Mouse (Mus musculus) erythroblast, embryonic 14.5 days (primary cell): ENCODE data around the gene Adamtsl2. TPM values are rescaled to one million over a fixed set of nuclear protein-coding genes. Genes with fewer than 3 reads are reported as not detected.

Experiments
- H3K27me3 ChIP-seq: 2 replicates; pipeline ENCODE4 v1.6.1; 2012; ENCODE audit warnings: inconsistent platforms; ENCODE audit not compliant: control insufficient read depth
- H3K36me3 ChIP-seq: 2 replicates; pipeline ENCODE4 v1.6.1; 2012; ENCODE audit warnings: mild to moderate bottlenecking, inconsistent platforms; ENCODE audit not compliant: control insufficient read depth
- H3K4me1 ChIP-seq: 2 replicates; pipeline ENCODE4 v1.6.1; 2012; ENCODE audit warnings: inconsistent platforms; ENCODE audit not compliant: control insufficient read depth
- H3K4me3 ChIP-seq: replicated peaks from 2 replicates; pipeline ENCODE3; 2012; ENCODE audit warnings: moderate library complexity, mild to moderate bottlenecking, inconsistent platforms
- H3K9me3 ChIP-seq: 2 replicates; pipeline ENCODE4 v1.6.1; 2012; ENCODE audit warnings: low read length, inconsistent platforms, mixed read lengths; ENCODE audit not compliant: control insufficient read depth
- GATA1 ChIP-seq: IDR thresholded peaks from 2 replicates; pipeline ENCODE4 v1.6.1; 2012; ENCODE audit warnings: low read length, inconsistent platforms, mixed read lengths
- TAL1 ChIP-seq: IDR thresholded peaks from 3 replicates; pipeline ENCODE4 v1.6.1; 2012; ENCODE audit warnings: low read length, inconsistent platforms, mixed read lengths
- polyA plus RNA-seq: library from polyadenylated mRNA; stranded (reverse); fragments of >175 nt; gene quantifications from 2 replicates; pipeline ENCODE4 v1.2.3, GENCODE M21; 2012

Gene Adamtsl2
- polyA plus RNA-seq, 1 experiment, result not detected

GRCm38 (mm10) chr2:27121626-27122355 is 42.6 kb downstream of the Adamtsl2 start:
- TF ChIP-seq TAL1 (no peak), GATA1 (no peak)
- H3K27me3 ChIP-seq, result no peaks in the 10 kb centered on the region

GRCm38 (mm10) chr2:27122578-27122977 is 43.4 kb downstream of the Adamtsl2 start:
- TF ChIP-seq GATA1, result no peak
- TF ChIP-seq TAL1, result no peak
- Histone ChIP-seq H3K36me3 (no peaks in the 10 kb centered on the region), H3K4me1 (no peaks in the 10 kb centered on the region; the same call in 1 of the 2 replicates), H3K27me3 (no peaks in the 10 kb centered on the region), H3K4me3 (no peak overlapping the region), H3K9me3 (no peaks in the 10 kb centered on the region)

More at GRCm38 (mm10) chr2:27121626-27122355, 42.6 kb downstream of the Adamtsl2 start:
- no peaks in the 10 kb centered on the region for H3K36me3 ChIP-seq
- no peak overlapping the region for H3K4me3 ChIP-seq
- no peaks in the 10 kb centered on the region for H3K9me3 ChIP-seq
- H3K4me1 ChIP-seq, result no peaks in the 10 kb centered on the region; the same call in 1 of the 2 replicates

DNA sequence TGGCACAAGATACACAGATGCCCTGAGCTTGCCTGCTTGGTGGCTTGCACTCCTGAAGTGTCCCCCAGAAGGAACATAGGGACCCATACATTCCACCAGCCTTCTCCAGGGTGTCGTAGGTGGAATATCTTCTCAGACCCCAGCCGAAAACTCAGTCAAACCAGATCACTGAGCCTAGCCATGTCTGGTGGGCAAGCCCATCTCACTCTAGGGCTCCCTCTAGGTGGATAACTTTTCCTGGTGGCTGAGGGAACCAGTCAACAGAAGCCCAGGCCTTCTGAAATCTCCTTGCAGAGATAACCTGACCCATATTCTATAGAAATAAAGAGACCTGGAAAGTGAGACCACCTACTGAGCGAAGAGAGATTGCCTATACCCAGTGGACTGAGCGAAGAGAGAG is 43.9 kb downstream of the Adamtsl2 start:
- Histone ChIP-seq H3K4me1 (no peaks in the 10 kb centered on the region; the same call in 1 of the 2 replicates), H3K27me3 (no peaks in the 10 kb centered on the region), H3K36me3 (no peaks in the 10 kb centered on the region), H3K4me3 (no peak overlapping the region), H3K9me3 (no peaks in the 10 kb centered on the region)
- no peak for TF ChIP-seq TAL1
- TF ChIP-seq GATA1, result no peak

DNA sequence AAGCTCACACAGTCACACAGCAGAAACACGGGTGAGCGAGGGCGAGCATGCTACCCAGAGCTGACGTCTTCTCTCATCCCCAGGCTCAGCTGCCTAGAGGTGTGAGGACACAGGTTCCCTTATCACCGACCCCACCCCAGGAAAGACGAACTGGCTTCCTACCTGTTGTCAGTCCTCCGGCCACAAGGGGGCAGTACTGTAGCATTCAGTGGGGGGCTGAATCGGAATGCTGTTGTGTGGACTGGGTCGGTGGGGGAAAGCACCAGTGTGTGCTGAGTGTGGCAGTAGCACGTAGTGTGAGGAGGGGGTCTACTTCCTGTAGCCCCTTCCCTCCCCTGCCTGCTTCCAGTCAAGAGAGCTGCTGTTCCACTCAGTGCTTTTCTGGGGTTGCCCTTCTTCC is 46.8 kb downstream of the Adamtsl2 start:
- no peaks in the 10 kb centered on the region for H3K36me3 ChIP-seq
- H3K4me3 ChIP-seq, result no peak overlapping the region
- no peaks in the 10 kb centered on the region; the same call in 1 of the 2 replicates for H3K4me1 ChIP-seq
- H3K27me3 ChIP-seq, result no peaks in the 10 kb centered on the region
- no peaks in the 10 kb centered on the region for H3K9me3 ChIP-seq
- no peak for TF ChIP-seq TAL1

GRCm38 (mm10) chr2:27126496-27126895 is 47.3 kb downstream of the Adamtsl2 start:
- H3K9me3 ChIP-seq, result no peaks in the 10 kb centered on the region
- H3K27me3 ChIP-seq, result no peaks in the 10 kb centered on the region
- TF ChIP-seq TAL1, result no peak
- no peak overlapping the region for H3K4me3 ChIP-seq
- no peaks in the 10 kb centered on the region; the same call in 1 of the 2 replicates for H3K4me1 ChIP-seq
- H3K36me3 ChIP-seq, result no peaks in the 10 kb centered on the region

DNA sequence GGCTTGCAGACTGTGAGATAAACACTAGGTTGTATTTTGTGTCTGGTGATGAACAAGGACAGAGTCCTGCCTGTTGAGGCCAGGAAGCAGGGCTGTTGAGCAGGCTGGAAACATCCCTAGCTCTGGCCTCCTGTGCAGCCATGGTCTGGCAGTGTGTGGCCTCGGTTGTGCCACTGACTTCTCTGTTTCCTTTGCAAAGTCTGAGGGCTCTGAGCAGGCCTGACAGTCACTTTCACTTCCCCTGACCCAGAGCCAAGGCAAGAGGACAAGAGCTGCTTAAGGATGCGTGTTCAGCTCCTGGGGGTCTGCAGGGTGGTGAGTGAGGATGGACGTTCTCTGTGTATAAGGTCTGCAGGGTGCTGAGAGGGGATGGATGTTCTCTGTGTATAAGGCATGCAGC is 49.8 kb downstream of the Adamtsl2 start:
- Histone ChIP-seq H3K4me1 (no peaks in the 10 kb centered on the region; the same call in 1 of the 2 replicates), H3K36me3 (no peaks in the 10 kb centered on the region), H3K4me3 (no peak overlapping the region), H3K27me3 (no peaks in the 10 kb centered on the region), H3K9me3 (no peaks in the 10 kb centered on the region)
- TF ChIP-seq GATA1 (no peak), TAL1 (no peak)

GRCm38 (mm10) chr2:27135935-27136334 is 56.8 kb downstream of the Adamtsl2 start:
- no peaks in the 10 kb centered on the region for H3K4me1 ChIP-seq
- H3K27me3 ChIP-seq, result peaks cover under 1% of the 10 kb centered on the region; the same call in 1 of the 2 replicates
- no peak for TF ChIP-seq TAL1
- no peak for TF ChIP-seq GATA1
- no peaks in the 10 kb centered on the region for H3K9me3 ChIP-seq
- H3K36me3 ChIP-seq, result no peaks in the 10 kb centered on the region
- no peak overlapping the region for H3K4me3 ChIP-seq

DNA sequence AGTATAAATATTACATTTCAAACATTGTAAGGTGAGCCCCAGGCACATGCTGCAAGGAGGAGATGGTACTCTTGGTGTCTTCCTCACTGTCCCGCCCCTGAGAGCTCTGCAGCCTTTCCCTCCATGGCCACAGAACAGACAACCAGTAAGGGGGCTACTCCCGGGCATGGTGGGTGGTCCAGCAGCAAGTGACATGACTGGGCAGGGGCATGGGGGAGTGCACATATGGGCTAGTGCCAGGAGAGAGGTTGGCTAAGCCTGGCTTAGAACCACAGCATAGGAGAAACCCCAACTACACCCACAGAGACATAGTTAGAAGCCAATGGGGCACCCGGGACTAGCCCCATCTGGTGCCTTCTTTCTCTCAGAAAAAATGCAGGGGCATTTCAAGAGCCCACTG is 57.2 kb downstream of the Adamtsl2 start:
- no peaks in the 10 kb centered on the region for H3K9me3 ChIP-seq
- TF ChIP-seq GATA1 (no peak), TAL1 (no peak)
- peaks cover 4% of the 10 kb centered on the region; the same call in 1 of the 2 replicates for H3K27me3 ChIP-seq
- no peaks in the 10 kb centered on the region for H3K36me3 ChIP-seq
- H3K4me1 ChIP-seq, result no peaks in the 10 kb centered on the region
- no peak overlapping the region for H3K4me3 ChIP-seq

GRCm38 (mm10) chr2:27136789-27137188 is 57.6 kb downstream of the Adamtsl2 start:
- no peaks in the 10 kb centered on the region for H3K36me3 ChIP-seq
- H3K27me3 ChIP-seq, result peaks cover 8% of the 10 kb centered on the region
- H3K9me3 ChIP-seq, result no peaks in the 10 kb centered on the region
- no peaks in the 10 kb centered on the region for H3K4me1 ChIP-seq
- H3K4me3 ChIP-seq, result no peak overlapping the region
- no peak for TF ChIP-seq TAL1
- no peak for TF ChIP-seq GATA1
